Mouse (Mus musculus): ENCODE data around the gene 3300002I08Rik. TPM values are rescaled to one million over a fixed set of nuclear protein-coding genes. Genes with fewer than 3 reads are reported as not detected.
"Not testable (repeated sequence)": the region's sequence is repeated elsewhere in the genome, so short reads cannot be mapped to it uniquely, and the experiment has no call there.

3300002I08Rik gene
- total RNA-seq (2022), result 1 to 10 TPM; 7.8 to 9.2 (median 8.4) TPM

DNA sequence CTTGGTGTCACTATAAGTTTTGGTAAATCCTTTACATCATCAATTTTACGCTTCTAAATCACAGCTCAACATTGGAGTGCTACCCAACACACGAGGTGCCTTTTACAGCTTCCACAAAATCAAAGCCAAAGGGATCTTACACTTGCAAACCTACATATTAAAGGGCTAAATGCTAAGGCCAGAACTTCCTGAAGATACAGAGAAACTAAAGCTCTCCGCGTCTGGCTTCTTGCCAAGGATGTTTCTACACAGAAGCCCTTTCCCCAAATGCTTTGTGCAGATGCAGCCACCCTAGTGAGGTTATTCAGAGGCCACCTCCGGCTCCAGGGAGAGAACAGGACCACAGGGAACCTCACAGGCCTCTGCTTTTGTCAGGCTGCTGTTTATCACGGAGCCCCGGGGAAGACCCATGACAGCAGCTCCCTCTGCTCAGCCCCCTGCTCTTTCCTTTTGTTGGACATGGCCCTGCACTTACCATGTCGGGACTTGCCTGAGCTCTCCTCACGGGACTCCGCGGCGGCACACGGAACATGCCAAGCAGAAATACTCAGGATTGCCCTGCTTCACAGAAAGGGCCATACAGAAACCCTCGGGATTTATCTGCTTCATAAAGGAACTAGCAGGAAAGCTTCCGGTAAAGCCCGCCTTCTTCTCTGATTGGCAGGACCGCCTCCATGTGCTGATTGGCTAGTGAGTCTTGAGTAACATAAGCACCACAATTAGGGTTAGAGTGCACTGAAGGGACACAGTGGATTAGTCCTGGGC lies at the start of gene 3300002I08Rik:
3300002I08Rik (minus strand) TSS at position 653 of the 765 bp plus-strand sequence.
- DNase-seq, result peak; percentile 89

DNA sequence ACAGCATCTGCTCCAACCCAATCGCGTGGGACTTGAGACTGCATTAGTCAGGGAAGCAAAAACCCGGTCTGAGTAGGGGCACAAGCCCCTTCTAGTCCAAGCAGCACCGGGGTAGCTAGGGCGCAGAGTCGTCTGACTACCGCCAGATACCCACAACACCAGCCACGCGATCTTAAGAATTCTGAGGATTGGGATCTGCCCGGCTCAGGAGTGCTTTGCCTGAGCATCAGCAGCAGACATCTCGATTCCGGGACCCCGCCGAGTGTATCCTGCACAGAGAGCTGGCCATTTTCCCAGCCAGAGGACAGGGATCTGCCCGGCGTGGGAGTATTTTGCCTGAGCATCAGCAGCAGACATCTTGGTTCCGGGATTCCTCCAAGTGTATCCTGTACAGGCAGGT lies 49.6 kb upstream of the 3300002I08Rik start:
- DNase-seq, result not testable (repeated sequence)

DNA sequence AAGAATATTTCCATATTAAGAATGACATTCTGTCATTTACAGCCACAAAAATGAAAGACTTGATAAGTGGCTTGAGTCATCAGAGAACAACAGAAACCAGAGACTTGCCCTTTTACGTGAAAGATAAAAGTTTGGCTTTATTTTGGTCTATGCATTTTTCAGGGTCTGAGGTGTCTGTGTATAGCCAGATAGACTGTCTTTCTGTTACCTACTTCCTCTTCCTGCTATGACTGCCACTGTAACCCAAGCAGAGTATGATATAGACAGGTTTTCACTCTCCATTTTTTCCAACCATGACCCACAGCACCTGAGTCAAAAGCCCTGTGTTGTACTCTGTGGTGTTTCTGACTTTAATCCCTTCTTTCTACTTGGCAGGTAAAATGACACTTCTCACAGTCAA lies 27.6 kb upstream of the 3300002I08Rik start:
- DNase-seq, result no peak

DNA sequence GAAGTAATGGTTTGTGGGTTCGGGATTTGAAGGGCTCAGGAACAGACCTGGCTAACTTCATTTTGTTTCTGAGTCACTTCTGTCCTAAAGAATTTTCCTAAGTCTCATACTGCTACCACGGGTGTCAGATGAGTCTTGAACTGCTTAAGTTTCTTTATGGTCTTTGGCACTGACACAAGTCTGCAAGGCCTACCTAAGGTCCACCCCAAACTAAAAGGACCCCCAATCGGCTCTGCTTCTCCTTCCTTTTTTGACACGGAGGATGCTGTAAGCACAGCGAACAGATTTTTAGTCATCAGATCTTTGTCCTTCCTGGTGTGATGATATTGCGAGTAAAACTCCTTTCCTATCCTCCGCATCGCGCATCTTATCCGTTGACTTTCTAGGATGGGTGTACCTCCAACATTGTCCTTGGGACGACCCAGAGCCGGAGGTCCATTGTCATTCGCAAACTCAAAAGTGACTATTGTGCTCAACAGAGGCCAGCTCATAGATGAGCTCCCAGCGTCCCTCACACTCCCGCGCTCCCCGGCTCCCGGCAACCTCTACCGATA lies 23.1 kb upstream of the 3300002I08Rik start:
- not testable (repeated sequence) for DNase-seq

DNA sequence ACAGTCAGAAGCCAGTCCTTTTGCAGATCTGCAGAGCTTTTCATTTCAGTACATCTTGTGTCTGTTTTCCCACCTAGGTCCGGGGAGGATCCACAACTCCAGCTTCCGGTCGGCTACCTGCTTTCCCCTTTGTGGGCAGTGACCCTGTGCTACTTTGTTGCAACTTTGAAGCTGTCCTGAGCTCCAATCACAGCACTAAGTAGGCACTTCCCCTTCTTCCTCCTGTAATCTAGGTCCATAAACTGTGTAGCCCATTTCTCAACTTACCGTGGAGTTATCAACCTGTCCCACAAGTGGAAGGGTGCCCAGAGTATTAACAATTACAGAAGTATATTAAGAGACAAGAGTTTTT lies 289 bp upstream of the 3300002I08Rik start:
- DNase-seq, result no peak

DNA sequence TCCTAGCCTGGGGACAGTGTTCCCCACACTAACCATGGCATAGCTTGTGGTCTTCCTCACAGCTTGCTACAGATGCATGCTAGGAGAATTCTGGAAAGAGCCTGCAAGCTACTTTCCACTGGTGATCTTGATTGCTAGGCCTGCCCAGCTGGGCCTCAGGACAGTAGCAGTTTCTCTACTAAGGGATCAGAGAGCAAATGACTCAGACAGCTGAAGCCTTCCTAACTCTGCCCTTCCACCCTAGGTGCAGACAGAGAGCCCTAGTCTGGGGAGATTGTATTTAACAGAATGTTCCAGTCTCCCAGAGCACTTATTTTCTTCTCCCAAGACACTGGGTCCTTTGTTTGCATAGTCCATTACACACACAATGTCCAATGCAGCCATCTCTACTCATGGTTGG lies 5.4 kb downstream of the 3300002I08Rik start:
- not testable (repeated sequence) for DNase-seq

DNA sequence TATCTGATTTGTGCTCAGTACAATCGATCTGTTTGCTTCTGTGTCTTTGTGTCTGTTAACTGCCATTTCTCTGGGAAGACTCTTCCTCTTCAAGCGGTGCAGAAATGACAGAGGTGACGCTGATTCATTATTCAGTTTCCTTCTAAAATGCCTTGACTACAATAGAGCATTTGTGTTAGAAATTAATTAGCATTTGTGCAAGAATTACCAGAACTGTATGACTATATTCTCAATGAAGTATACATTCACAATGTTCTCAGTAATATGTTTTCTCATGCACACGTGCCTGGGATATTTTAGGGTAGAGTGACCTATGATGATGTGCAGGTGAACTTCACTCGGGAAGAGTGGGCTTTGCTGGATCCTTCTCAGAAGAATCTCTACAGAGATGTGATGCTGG lies 39.2 kb downstream of the 3300002I08Rik start, which contains the start of gene Gm10130:
Gm10130 (plus strand) TSS at position 301 of the 400 bp plus-strand sequence.
- no peak for DNase-seq

DNA sequence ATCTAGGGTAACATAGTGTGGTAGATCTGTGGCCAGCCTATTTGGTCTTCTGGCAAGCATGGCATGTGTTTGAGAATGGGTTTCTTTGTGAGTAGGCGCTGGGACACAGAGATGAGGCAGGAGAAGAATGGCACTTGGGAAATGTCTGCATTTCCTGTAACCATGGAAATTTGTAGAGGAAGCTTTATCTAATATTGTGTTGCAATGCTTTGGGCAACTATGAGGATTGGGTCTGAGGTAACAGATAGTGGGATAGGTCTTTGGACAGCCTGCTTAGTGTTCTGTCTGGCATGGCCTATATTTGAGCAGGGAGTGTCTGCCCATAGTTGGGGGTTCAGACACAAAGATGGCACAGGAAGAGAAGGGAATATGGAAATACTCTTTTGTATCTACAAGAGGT lies 43.6 kb downstream of the 3300002I08Rik start:
- DNase-seq, result no peak

DNA sequence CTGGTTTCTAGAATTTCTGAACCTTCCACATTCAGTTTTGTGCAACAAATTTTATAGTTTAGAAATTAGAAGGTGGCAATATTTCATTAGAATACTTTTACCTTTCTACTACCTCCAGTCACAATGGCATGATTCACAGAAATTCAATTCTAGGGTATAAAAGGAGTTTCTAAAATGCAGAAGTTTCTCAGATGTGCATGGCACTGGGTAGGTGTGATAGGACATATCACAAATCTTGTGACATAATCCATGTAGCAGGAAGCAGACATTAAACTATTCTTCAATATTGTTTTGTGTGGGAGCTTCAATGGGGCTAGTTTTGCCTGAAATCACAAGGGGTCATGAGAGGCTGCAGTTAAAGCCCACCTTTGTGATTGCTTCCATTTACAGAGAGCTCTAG lies 46.4 kb downstream of the 3300002I08Rik start:
- DNase-seq, result no peak

DNA sequence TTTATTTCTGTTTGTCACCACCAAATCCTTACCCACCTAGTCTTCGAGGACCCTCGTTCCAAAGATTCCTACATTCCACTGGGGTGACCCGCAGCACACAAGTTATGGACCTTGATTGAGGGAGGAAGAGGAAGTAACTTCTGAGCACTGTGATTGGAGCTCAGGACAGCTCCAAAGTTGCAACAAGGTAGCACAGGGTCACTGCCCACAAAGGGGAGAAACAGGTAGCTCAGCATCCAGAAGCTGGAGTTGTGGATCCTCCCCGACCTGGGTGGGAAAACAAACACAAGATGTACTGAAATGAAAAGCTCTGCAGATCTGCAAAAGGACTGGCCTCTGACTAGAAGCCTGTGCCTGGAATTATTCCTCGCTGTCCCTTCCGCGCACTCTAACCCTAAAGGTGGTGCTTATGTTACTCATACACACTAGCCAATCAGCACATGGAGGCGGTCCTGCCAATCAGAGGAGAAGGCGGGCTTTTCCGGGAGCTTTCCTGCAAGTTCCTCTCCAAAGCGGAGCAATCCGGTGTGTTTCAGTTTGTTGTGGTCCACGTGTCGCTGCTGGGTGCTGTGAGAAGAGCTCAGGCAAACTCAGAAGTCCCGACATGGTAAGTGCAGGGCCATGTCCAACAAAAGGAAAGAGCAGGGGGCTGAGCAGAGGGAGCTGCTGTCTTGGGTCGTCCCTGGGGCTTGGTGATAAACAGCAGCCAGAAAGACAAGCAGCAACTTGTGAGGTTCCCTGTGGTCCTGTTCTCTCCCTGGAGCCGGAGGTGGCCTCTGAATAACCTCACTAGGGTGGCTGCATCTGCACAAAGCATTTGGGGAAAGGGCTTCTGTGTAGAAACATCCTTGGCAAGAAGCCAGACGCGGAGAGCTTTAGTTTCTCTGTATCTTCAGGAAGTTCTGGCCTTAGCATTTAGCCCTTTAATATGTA lies 51.3 kb downstream of the 3300002I08Rik start:
- DNase-seq, result peak; percentile 94

DNA sequence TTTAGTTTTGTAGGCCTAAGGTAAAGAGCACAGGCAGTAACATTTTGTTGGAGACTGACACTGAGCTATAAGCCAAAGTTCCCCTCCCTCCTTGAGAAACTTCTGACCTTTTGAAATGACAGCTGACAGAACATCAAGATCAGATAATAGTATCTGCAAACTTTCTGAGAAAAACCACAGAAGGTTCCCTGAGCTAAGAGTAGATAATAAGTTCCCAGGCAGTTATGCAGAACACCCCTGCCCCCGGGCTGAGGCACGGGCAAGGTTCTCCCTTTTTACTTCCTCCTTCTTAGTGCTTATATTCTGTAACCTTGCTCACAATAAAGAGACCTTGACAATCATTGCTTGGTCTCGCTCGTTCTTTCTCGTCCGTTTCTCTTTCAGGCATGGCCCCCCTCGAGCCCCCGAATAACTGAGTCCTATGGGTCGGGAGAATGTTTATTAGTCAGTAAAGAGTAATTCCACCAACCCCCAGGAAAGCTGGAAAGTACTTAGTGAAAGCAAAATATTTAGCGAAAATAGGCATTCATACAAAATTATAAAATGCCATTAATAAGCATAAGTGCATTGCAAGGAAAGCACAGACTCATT lies 55.3 kb downstream of the 3300002I08Rik start:
- no peak for DNase-seq

DNA sequence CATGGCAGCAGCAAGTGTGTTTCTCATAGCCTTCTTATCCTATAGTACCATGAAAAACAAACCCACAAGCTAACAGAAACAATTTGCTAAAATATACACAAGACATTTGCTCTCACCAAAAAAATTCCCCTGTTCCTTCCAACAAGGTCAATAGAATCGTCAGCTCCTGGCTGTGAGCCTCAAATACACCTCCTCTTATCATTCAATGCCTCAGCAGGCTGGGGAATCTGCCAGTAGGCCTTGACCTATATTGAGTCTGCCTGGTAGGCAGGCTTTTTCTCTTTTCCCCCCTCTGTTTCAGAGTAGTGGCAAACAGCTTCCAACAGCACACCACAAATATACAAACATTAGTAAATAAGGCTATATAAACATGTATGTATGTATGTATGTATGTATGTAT lies 63.5 kb downstream of the 3300002I08Rik start:
- peak; percentile 65 for DNase-seq

DNA sequence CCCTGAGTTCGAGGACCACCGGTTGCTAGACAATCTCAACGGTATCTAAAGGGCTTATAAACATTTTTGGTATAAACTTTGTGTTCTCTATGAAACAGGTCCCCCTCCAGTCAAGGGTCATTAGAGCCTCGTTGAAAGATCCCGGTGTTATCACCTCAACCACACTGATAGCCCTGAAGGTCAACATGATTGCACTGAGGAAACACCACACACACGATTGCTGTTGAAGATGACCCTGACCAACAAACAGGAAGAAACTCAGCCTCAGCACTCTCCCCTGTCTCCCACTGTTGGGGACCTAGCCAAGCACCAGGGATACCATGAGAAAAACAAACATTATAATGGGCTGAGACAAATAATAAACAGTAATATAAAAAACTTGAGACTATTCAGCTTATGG lies 68.9 kb downstream of the 3300002I08Rik start:
- no peak for DNase-seq

Other genes with a start within 250 kb of the 3300002I08Rik start
- 1 to 10 TPM; 6.3 to 9.8 (median 7.8) TPM for gene Zfp120, start 226.1 kb downstream of the 3300002I08Rik start, total RNA-seq (2022)
- gene Gm10770, start 183.1 kb downstream of the 3300002I08Rik start, total RNA-seq (2022), result not detected
- 1 to 10 TPM in 1 of 4 experiments, under 1 TPM in 3; 0.42 to 1.1 (median 0.55) TPM for gene Gm14139, start 181.0 kb downstream of the 3300002I08Rik start, total RNA-seq (2022)
- 10 to 100 TPM in 2 of 4 experiments, 1 to 10 TPM in 2; 7.0 to 11.8 (median 10.5) TPM for gene Zfp937, start 144.7 kb downstream of the 3300002I08Rik start, total RNA-seq (2022)
- gene Gm21994, start 107.2 kb downstream of the 3300002I08Rik start, total RNA-seq (2022), result 1 to 10 TPM; 4.9 to 8.1 (median 6.2) TPM
- under 1 TPM; 0.34 to 0.51 (median 0.44) TPM for gene Gm14124, start 105.2 kb downstream of the 3300002I08Rik start, total RNA-seq (2022)
- 1 to 10 TPM; 3.1 to 5.5 (median 4.5) TPM for gene Gm10130, start 39.1 kb downstream of the 3300002I08Rik start, total RNA-seq (2022)
- gene Zfp442, start 88.7 kb upstream of the 3300002I08Rik start, total RNA-seq (2022), result 1 to 10 TPM; 6.7 to 9.1 (median 7.5) TPM
- 1 to 10 TPM; 1.6 to 2.4 (median 1.8) TPM for gene Zfp345, start 122.3 kb upstream of the 3300002I08Rik start, total RNA-seq (2022)
- under 1 TPM in 1 of 4 experiments, not detected in 3; 0.37 TPM for gene Cst7, start 207.7 kb upstream of the 3300002I08Rik start, total RNA-seq (2022)
- 100 to 1,000 TPM in 2 of 4 experiments, 10 to 100 TPM in 2; 83.0 to 114 (median 103) TPM for gene Apmap, start 245.8 kb upstream of the 3300002I08Rik start, total RNA-seq (2022)